In the genomic region with DNA sequence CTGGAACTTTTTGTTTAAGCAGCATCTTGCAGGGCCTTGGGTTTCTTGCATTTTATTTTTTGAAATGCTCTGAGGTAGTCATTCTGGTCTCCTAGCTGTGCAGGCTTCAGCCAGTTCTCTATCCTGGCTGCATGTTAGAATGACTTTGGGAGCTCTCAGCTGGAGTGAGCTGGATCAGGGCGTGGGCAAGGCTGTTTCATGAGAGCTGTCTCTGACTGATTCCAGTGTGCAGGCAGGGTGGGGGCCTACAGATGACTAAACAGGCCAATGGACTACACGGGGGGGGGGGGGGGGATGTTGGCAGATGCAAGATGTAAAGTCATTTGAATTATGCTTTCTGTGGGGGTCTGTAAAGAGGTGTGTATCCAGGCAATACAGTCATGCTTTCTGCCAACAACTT, we compare ENCODE assay signal across 27 mouse cellular contexts. TPM values are rescaled to one million over a fixed set of nuclear protein-coding genes. Genes with fewer than 3 reads are reported as not detected.
DNase-seq lines count a peak whose midpoint lies in the region; TF ChIP-seq lines count a peak whose summit lies in the region.
"Had no signal": no experiment of that assay in that cellular context is flagged by ENCODE, and none has a peak within 500 bp of the region (broad histone marks: within the 10 kb centered on the region; RNA-seq: fewer than 3 reads in every experiment).

No protein-coding gene starts in this region.

- no peaks in the 10 kb centered on the region for H3K36me3 ChIP-seq in thymus, adult 2 months (ENCODE audit: control insufficient read depth, insufficient read depth, low read length)
- H3K36me3 ChIP-seq: embryonic facial prominence, embryonic 10.5 days; forebrain, embryonic 12.5 days; forebrain, embryonic 15.5 days; hindbrain, embryonic 10.5 days; hindbrain, embryonic 13.5 days had no signal

- no peak for TF ChIP-seq CTCF in thymus, adult 2 months (IDR thresholded peaks at IDR 0.05; ENCODE audit: borderline replicate concordance, control insufficient read depth, extremely low read depth, insufficient read depth, low read length, poor library complexity)

- H3K4me3 ChIP-seq in thymus, adult 2 months (ENCODE audit: control insufficient read depth, insufficient read depth, low read length) = no peak overlapping the region
- H3K4me3 ChIP-seq: embryonic facial prominence, embryonic 10.5 days; embryonic facial prominence, embryonic 13.5 days; erythroblast, embryonic 14.5 days; forebrain, embryonic 12.5 days; forebrain, embryonic 15.5 days; hindbrain, embryonic 10.5 days; hindbrain, embryonic 13.5 days had no signal

- H3K4me1 ChIP-seq in thymus, adult 2 months (replicated peaks; ENCODE audit: control insufficient read depth, insufficient read depth, low read length) = no peaks in the 10 kb centered on the region
- H3K4me1 ChIP-seq: hindbrain, embryonic 10.5 days had no signal

- WGBS in thymus, adult 2 months = 71% methylated on average over 2 of the region's 2 CpGs

- DNase-seq in heart, adult 11 months = peak; percentile 90
- DNase-seq in heart, postnatal 25 days (ENCODE audit: low spot score) = no peak
- DNase-seq in ES-CJ7 (ENCODE audit: low read depth, low spot score) (peak; percentile 18), ZHBTc4 (ENCODE audit: low read depth, low spot score) (peak; percentile 45)
- no peak for DNase-seq in embryo, embryonic 10 days (ENCODE audit: low spot score)
- DNase-seq in thymus, adult 2 months = no peak
- DNase-seq: adrenal gland, postnatal 10 days; adrenal gland, postnatal 36 days; cerebellum, adult 11 months; cerebellum, adult 2 months; cerebellum, adult 9-11 months; cerebellum, postnatal 25 days; embryo, embryonic 11 days; gastrocnemius, postnatal 36 days; heart, postnatal 36 days had no signal

- intact Hi-C loops in heart, postnatal 25 days (cut with DNase I) = no loop called here

- TF ChIP-seq POLR2A in thymus, adult 2 months (IDR thresholded peaks at IDR 0.05; ENCODE audit: control insufficient read depth, extremely low read depth, insufficient read depth, low read length, poor library complexity) = no peak

- H3K27ac ChIP-seq in thymus, adult 2 months (ENCODE audit: control insufficient read depth, insufficient read depth, low read length) = no peak overlapping the region
- H3K27ac ChIP-seq: embryonic facial prominence, embryonic 10.5 days; embryonic facial prominence, embryonic 13.5 days; forebrain, embryonic 12.5 days; forebrain, embryonic 15.5 days; hindbrain, embryonic 10.5 days; hindbrain, embryonic 13.5 days; hindbrain, postnatal 0 days had no signal

- H3K27me3 ChIP-seq in thymus, adult 2 months (ENCODE audit: control insufficient read depth, insufficient read depth, low read length) = no peaks in the 10 kb centered on the region
- H3K27me3 ChIP-seq: embryonic facial prominence, embryonic 13.5 days; forebrain, embryonic 12.5 days; forebrain, embryonic 15.5 days; hindbrain, embryonic 13.5 days had no signal

RNA-seq across cellular contexts. Expression of a gene that starts 20.3 kb away (rescaled TPM):
- total RNA-seq in heart, postnatal 25 days (2021) = 100 to 1,000 TPM; 210 to 274 TPM
- 3.8 and 5.0 TPM in 2 replicates for polyA plus RNA-seq in thymus, adult 2 months (2012; rRNA removed)
- total RNA-seq: common myeloid progenitor, adult 5-6 weeks; granulocyte monocyte progenitor cell, adult 5-6 weeks had no signal
- polyA plus RNA-seq: C2C12; CD4-positive, CD25-positive, alpha-beta regulatory T cell, adult 4 months; erythroblast, embryonic 14.5 days had no signal

Comparison
In these comparisons a context has a peak if more than half of its experiments do, and no peak if none do; other contexts are left out.
1. DNase-seq: peak in heart, adult 11 months (single experiment), ES-CJ7 (single experiment) and ZHBTc4 (single experiment); none in heart, postnatal 25 days (single experiment), embryo, embryonic 10 days (single experiment) and thymus, adult 2 months (single experiment).